Mouse (Mus musculus) liver (tissue): ENCODE measurements around the gene N4bp3.
"Not testable (repeated sequence)": the region's sequence is repeated elsewhere in the genome, so short reads cannot be mapped to it uniquely, and the experiment has no call there.

Experiments
- DNase-seq: peaks from one replicate; pipeline ENCODE4 v3.0.0-alpha.2; 2020; ENCODE audit warnings: mixed read lengths

The N4bp3 gene

DNA sequence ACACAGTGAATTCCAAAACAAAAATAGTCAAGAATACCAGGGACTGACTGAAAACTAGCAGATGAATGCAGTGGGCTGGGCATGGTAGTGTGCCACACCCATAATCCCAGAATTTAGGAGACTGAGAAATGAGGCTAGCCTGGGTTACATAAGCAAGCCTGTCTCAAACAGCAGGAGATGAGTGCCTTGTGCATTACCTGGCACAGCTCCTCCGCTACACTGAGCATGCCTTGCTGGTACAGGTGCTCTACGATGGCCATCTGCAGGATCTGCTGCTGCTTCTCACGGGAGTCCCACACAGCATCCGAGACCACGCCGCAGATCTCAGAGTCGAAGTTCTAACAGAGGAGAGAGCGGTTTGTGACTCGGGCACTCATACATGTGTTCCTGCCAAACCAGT is 23.2 kb downstream of the N4bp3 start:
- DNase-seq: no peak

DNA sequence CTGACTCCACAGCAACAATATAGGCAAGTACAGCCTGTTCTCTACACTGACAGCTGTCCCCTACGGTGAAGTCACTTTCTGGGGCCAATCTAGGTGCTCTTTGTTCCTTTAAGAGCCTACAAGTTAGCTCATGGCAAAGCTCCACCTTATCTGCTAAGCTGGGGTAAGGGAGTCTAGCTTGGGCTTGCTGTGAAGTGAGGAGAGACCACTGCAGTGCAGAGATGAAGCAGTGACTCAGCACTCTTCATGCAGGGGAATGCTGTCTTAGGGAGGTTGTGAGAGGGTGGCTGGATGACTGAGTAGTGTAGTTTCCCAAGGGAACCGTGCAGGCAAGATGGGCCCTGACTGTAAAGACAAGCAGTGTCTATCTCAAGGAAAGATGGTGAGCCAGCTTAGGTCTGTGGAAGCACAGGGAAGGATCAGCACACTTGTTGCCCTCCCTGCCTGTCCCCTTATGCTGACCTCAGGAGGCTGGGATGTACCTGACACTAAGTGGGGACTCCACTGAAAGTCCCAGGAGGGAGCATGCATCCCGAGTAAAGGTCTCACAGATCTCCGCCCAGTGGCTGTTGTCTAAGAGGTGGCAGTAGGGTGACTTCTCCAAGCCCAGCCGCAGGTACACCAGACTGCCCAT is 25.3 kb downstream of the N4bp3 start:
- DNase-seq: no peak

GRCm38 (mm10) chr11:51622971-51623491 is 27.6 kb downstream of the N4bp3 start:
- no peak for DNase-seq

GRCm38 (mm10) chr11:51621776-51622175 is 28.9 kb downstream of the N4bp3 start:
- no peak for DNase-seq

GRCm38 (mm10) chr11:51620084-51620483 is 30.6 kb downstream of the N4bp3 start:
- DNase-seq: no peak

DNA sequence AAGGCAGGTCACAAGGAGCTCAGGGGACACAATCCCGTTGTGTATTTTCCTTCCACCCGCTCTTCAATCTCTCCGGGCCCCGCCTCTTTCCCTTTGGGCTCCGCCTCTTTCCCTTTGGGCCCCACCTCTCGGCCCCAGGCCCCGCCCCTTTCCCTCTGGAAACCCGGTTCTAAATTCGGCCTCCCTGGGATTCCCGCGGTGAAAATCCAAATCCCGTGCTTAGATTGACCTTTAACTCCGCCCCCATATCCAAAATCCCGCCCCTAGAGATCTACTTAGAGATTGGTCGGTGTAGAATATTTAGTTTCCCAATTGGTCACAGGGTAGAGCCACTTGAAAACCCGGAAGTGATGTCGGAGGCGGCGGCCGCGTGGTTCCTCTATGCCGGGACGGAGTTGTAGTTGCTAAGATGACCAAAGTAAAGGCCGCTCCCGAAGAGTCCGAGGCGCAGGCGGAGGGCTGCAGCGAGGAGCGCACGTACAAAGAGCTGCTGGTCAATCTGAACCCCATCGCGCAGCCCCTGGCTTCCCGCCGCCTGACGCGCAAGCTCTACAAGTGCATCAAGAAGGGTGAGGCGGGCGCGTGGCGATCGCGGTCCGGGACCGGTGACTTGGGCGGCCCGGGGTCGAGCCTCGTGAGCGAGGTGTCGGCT is 31.1 kb downstream of the N4bp3 start, which contains the start of gene Nhp2:
Gene Nhp2, plus strand, starts transcription at position 327 of the 652 bp plus-strand sequence.
- peak; percentile 94 for DNase-seq

DNA sequence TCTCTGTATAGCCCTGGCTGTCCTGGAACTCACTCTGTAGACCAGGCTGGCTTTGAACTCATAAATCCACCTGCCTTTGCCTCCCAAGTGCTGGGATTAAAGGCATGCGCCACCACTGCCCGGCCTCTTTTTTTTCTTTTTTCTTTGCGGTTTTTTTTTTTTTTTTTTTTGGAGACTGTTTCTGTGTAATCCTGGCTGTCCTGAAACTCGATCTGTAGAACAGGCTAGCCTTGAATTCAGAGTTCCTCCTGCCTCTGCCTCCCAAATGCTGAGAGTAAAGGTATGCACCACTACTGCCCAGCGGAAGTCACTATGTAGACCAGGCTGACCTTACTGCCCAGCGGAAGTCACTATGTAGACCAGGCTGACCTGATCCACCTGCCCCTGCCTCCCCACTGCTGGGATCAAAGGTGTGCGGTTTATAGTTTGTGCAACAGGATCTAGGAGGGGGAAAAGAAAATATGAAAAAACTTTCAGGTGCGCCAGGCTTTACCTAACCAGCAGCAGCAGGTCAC is 31.7 kb downstream of the N4bp3 start:
- DNase-seq: no peak

DNA sequence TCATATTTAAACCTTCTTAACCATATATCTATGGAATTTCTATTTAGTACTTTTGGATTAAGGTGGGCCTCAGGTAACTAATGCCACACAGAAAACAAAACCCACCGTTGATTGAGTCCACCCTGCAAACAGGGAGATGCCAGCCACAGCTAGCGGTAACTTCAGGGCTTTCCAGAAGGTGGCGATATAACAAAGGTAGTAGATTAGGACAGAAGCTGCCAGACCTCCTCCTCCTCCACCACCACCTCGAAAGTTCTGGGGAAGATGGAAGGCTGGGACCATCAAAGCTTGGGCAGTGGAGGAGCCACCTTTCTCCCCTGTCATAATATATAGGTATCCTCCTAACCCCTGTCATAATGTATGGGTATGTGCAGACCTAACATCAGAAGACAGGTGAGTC is 32.9 kb downstream of the N4bp3 start:
- DNase-seq: peak; percentile 73

DNA sequence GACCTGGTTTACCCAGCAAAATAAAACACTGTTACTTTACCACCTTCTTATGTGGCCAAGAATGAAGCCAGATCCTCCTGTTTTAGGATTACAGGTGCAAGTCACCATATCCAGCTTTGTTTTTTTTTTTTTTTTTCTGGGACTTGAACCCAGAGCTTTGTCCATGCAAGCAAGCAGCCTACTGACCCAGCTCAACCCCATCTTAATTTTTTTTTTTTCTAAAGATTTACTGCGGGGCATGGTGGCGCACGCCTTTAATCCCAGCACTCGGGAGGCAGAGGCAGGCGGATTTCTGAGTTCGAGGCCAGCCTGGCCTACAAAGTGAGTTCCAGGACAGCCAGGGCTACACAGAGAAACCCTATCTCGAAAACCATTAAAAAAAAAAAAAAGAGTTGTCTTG is 34.5 kb downstream of the N4bp3 start:
- not testable (repeated sequence) for DNase-seq

DNA sequence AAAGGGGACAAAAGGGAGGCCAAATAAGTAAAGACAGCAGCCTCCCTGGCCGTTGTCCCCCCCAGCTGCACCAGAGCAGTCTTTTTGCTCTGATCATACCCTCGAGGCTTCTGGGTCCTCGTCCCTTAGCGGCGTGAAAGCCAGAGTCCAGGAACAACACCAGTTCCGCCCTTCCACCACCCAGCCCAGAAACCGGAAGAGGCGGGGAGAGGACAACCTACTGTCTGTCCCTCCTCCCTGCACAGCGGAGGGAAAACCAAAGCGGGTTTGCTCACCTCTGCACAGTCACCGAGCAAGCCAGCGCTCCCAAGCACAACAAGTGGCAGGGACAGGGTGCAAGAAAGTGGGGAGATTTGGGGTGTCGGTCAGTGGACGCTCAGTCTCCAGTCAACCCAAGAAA is 35.0 kb downstream of the N4bp3 start:
- peak; percentile 91 for DNase-seq

DNA sequence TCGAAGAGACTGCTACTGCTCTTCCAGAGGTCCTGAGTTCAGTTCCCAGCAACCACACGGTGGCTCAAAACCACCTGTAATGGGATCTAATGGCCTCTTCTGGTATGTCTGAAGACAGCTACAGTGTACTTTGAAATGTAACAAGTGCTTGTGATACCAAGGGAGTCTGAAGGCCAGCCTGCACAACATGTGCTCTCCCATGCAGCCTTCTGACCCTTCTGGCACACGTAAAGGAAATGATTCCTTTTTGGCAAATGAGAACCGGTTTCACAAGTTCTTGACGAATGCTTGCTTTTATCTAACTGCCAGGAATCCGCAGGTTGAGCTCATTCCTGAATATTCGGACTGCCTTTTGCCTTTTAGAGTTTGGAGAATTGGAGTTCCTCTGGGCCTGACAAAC is 35.5 kb downstream of the N4bp3 start:
- no peak for DNase-seq

DNA sequence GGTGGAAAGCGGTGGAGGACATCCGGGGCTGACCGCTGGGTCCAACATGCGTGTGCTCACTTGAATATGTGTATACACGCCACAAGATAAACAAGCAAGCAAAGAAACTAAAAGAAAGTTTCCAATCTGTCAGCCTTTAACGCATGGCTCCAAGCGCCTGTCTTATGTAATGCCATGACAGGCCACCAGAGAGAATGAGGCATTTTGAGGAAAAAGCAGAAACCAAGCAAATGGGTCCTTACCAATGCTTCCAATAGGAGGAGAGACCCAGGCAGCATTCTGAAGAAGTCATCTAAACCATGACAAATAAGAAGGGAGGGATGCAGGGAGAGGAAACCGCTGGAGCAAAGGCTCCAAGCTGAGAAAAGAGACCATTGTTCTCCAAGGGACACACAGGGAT is 36.4 kb downstream of the N4bp3 start:
- no peak for DNase-seq

GRCm38 (mm10) chr11:51609940-51610339 is 40.7 kb downstream of the N4bp3 start:
- not testable (repeated sequence) for DNase-seq

DNA sequence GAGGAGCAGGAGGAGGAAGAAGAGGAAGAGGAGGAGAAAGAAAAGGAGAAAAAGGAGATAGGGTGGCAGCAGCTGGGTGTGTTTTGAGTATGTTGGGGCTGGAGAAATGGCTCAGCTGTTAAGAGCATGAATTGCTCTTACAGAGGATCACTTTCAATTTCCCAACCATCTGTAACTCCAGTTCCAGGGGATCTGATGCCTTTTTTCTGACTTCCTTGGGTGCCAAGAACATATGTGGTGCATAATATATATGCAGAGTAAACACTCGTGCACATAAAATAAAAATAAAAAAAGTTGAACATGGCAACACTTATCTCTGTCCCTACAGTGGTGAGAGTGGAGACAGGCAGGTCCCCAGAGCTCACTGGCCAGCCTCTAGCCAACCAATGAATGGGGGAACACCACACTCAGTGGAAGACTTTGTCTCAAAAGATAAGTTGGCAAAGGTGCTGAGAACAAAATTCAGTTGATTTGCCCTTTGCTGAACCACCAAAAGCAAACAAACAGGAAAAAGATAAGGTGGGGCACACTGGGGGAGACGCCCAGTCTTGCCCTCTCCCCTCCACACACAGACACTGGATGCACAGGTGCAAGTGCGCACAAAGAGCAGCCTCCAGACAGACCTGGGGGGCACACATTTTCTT is 41.3 kb downstream of the N4bp3 start:
- peak; percentile 59 for DNase-seq

DNA sequence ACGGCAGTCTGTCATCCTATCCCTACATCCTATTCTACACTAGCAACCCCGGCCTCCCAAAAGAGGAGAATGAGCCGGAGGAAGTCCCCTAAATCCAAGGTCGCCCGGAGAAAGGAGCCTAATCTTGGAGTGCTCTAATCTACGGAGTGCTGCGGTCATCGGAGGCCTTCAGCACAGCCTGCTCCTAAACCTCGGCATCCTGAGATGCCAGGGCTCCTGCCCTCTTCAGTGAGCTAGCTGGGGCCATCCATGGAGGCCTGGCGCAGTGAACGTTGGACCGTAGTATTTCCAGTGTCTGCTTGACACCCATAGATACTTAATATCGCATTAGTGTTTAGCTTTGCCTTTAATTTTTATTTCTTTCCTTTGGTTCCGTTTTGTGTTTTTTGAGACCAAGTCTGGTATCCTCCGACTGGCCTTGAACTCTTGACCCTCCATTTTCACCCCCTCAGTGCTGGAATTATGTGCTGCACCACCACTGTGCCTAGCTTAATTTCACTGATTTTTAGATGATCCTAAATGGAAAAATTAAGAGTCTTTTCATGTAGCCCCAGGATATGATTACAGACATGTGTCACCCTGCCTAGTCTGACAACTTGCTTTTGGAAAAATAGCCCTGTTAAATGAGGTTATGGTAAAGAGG is 43.4 kb downstream of the N4bp3 start:
- no peak for DNase-seq

DNA sequence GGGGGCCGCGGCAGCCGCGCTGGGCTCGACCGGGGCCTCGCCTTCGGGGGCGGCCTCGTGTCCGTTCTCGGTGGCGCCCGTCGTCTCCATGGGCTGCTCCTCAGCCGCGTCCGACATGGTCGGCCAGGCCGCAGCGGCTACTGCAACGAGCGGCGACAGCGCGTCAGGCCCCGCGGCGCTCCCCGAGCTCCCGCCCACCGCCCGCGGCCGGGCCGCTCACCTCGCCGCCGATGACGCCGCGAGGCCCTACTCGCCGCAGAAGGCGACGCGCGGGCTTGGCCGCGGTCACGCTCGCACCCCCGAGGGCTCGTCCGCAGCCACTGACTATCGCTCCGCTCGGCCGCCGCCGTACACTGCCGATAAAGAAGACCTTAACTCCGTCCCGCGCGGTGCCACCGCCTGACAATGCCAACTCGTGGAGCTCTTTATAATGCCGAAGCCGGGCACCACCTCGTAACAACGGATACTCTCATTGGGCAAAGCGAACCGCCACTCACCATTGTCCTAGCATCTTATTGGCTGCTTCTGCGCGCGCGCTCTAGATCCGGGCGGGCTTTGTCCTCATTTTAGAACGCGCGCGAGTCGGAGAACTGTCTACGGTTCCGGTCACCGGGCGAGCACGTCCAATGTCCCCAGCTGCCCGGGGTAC is 44.1 kb downstream of the N4bp3 start, which contains the start of gene Hnrnpab:
Gene Hnrnpab, minus strand, starts transcription at position 401 of the 649 bp plus-strand sequence.
- DNase-seq: peak; percentile 97

DNA sequence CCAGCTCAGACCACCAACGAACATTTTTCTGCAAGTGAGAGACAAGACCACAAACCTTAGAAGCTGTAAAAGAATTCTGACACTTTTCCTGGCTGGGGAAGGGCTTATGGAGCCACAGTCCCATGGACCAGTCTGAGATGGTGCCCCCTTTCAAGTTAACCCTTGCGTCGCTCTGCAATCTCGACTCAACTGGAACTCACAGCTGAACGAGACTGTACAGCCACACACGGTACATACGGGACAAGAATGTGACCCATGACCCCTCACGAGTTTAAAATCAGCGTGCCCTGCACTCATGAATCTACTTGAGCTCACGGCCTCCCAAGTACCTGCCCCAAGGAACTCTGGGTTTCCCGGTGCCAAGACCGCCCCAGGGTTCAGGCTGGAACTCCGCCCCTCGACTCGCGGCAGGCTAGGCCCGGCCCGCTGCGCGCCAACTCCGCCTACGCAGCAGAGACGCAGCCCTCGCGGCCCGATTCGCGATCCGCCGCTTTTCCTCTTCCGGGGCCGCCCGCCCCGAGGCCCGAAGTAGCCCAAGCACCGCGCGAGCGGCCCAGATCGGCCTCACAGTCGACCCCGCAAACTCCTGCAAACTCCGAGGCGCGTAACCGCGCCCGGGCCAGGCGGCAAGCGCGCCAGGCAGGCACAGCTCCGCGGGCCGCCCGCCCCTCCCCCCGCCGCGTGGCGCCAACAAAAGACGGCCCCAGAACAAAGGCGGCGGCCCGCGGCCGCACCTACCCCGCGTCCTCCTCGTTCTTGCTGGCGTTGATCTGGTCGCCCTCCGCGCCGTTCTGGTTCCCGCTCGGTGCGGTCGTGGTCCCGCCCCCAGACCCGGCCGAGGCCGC is 44.8 kb downstream of the N4bp3 start:
- peak; percentile 92 for DNase-seq

DNA sequence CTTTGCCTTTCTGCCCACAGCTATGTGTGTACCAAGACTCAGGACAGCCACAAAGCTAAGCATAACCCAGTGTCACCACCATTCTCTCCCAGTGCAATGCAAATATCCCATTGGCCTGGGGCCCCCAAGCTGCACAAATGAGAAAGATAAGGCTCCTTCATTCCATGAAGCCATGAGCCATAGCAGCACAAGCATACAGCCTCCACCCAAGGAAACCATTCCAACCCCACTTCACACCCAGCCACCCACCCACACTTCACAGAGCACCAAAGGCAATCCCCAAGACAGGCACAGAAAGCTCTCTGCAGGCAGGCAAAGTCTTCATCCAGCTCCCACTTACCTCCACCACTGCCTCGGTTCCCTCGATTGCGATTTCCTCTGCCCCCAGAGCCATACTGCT is 48.4 kb downstream of the N4bp3 start:
- no peak for DNase-seq

- no peak for DNase-seq
These were observed 53.1 kb downstream of the N4bp3 start for GRCm38 (mm10) chr11:51597553-51597952.

GRCm38 (mm10) chr11:51595459-51596083 is 55.1 kb downstream of the N4bp3 start:
- DNase-seq: no peak

GRCm38 (mm10) chr11:51594715-51595350 is 55.8 kb downstream of the N4bp3 start:
- DNase-seq: no peak
